Mouse (Mus musculus): ENCODE measurements around the gene Mmp15. TPM values are rescaled to one million over a fixed set of nuclear protein-coding genes. Genes with fewer than 3 reads are reported as not detected.

Gene Mmp15
- total RNA-seq, 1 experiment from 2014 or later, result 0.94 TPM

DNA sequence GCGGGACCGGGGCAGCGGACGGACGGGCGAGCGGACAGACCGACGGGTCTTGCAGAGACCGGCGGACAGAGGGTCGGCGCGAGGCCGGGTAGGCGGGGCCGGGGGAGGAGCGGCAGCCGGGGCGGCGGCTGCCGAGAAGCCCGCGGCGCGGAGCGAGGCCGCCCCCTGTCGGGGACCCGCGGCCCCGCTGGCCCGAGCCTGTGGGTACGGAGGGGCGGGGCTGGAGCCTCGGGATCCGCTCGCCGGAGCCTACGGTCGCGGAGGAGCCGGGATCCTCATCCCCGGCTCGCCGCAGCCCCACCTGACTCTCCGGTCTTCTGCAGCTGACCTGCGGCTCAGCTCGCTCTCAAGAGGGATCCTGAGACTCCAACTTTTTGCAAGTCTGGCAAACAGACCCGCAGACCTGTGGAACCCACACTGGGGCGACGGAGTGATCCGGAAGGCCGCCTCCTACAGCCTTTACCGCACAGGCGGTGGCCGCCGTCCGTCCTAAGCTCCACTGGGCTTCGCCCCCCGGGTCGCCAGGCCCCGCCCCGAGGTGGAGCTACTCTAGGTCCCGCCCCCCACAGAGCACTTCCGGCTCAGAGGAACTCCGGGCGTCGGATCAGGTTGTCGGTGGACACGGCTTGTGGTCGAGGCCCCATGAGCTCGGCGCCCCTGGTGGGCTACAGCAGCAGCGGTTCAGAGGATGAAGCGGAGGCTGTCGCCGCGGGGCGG is 20.2 kb upstream of the Mmp15 start, which contains the start of the genes Zfp319 and Usb1:
Gene Zfp319 (minus strand): TSS at position 231 of the 717 bp plus-strand sequence.
Gene Usb1 (plus strand): TSS at position 565 of the 717 bp plus-strand sequence.
- ATAC-seq (replicated peaks in 1 of 2; ENCODE audit: insufficient read depth in 1 of 2, low FRiP score in 2 of 2, low TSS enrichment in 1 of 2, low read depth in 1 of 2, poor library complexity in 2 of 2, severe bottlenecking in 2 of 2), result peak; percentile 87 to 90

DNA sequence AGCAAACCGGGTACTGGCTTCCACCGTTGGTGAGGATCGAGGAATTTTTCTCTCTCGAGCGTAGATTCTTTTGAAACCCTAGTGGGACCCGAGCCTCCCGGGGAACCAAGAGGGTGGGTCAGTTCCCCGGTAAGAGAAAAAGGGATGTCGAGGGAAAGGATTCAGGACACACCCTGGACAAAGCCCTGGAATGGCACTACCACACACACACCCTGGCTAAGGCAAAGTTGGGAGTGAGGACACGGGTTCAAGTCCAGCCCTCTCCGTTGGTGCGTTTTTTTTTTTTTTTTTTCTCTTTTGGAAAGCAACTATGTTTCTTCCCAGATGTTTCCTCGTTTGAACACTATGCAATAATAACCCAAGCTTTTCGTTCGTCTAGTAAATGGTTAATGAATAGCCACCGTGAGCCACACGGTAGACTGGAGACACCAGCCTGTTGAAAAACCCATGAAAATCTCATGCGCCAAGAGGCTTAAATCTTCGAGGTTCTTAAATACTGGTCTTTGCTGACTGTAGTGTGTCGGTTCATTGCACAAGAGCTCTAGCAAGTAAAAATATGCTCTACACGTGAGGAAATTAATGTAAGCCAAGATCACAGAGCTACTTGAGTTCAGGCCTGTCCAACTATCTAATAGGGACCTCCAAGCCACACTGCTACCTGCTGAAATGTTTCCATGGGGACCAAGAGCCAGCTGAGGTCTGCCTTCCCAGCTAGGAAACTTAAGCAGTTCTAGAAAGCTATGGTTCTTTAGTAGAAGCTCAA is 19.4 kb upstream of the Mmp15 start:
- ATAC-seq (replicated peaks in 1 of 2; ENCODE audit: insufficient read depth in 1 of 2, low FRiP score in 2 of 2, low TSS enrichment in 1 of 2, low read depth in 1 of 2, poor library complexity in 2 of 2, severe bottlenecking in 2 of 2), result no peak

DNA sequence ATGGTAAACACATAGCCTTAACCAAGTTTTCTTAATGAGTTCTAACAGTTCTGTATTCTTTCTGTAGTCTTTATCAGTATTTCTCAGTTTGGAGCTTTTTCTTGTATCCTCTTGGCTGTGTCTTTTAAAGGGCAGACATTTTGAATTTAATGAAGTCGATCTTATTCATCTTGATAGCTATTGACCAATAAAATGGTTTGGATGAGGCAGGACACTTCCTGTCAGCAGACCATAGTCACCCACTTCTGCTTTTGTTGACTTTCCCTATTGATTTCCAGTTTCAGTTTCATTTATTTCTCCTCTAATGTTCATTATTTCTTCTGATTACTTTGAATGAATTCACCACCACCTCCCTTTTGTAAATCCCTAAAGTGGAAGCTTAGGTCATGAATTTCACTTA is 16.4 kb upstream of the Mmp15 start:
- ATAC-seq (replicated peaks in 1 of 2; ENCODE audit: insufficient read depth in 1 of 2, low FRiP score in 2 of 2, low TSS enrichment in 1 of 2, low read depth in 1 of 2, poor library complexity in 2 of 2, severe bottlenecking in 2 of 2), result no peak

DNA sequence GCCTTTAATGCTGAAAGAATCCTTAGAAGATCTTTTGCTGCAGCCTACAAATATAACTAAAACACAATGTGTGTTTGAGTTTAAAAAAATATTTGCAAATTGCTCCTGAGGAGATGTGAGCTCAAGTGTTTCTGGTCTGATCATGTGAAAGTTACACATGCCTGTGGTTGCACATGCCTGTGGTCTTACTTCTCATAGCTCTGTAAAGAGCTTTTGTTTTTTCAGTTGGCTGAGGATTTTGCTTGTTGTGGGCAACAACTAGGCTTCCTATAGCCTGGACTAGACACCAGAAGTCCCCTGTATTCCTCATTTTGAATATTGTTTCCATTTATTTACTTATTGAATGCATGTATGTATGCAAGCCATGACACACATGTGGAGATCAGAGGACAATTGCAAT is 15.7 kb upstream of the Mmp15 start:
- no peak for ATAC-seq (replicated peaks in 1 of 2; ENCODE audit: insufficient read depth in 1 of 2, low FRiP score in 2 of 2, low TSS enrichment in 1 of 2, low read depth in 1 of 2, poor library complexity in 2 of 2, severe bottlenecking in 2 of 2)

DNA sequence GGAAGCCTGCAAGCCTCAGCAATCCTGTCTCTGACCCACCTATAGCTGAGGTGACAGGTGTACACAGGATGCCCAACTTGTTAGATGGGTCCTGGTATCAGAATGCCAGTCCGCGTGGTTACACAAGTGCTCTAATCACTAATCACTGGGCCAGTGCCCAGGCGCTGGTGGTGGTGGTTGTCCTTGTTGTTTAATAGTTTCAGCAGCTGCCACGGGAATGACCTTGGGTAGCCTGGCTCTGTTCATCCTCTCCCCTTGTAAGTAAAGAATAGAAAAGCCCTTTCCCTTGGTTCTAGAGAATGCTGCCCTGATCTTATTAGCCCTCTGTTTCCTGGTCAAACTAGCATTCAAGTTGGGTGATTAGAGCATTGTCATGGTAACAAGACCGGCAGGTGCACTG is 10.3 kb upstream of the Mmp15 start:
- no peak for ATAC-seq (replicated peaks in 1 of 2; ENCODE audit: insufficient read depth in 1 of 2, low FRiP score in 2 of 2, low TSS enrichment in 1 of 2, low read depth in 1 of 2, poor library complexity in 2 of 2, severe bottlenecking in 2 of 2)

DNA sequence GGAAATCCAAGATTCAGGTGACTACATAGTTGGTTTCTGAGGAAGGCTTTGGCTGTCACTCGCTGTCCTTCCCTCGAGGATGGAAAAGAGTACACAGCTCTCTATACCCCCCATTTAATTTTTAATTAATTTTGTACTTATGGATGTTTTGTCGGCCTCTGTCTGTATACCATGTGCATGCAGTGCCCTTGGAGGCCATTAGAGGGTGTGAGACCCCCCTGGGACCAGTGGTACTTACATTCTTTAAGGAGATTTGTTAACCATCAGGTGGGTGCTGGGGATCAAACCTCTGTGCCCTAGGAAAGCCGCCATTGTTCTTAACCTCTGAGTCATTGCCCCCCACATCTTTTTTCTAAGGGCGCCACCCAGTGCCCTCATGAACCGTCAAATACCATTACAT is 7.4 kb upstream of the Mmp15 start:
- ATAC-seq (replicated peaks in 1 of 2; ENCODE audit: insufficient read depth in 1 of 2, low FRiP score in 2 of 2, low TSS enrichment in 1 of 2, low read depth in 1 of 2, poor library complexity in 2 of 2, severe bottlenecking in 2 of 2), result no peak

DNA sequence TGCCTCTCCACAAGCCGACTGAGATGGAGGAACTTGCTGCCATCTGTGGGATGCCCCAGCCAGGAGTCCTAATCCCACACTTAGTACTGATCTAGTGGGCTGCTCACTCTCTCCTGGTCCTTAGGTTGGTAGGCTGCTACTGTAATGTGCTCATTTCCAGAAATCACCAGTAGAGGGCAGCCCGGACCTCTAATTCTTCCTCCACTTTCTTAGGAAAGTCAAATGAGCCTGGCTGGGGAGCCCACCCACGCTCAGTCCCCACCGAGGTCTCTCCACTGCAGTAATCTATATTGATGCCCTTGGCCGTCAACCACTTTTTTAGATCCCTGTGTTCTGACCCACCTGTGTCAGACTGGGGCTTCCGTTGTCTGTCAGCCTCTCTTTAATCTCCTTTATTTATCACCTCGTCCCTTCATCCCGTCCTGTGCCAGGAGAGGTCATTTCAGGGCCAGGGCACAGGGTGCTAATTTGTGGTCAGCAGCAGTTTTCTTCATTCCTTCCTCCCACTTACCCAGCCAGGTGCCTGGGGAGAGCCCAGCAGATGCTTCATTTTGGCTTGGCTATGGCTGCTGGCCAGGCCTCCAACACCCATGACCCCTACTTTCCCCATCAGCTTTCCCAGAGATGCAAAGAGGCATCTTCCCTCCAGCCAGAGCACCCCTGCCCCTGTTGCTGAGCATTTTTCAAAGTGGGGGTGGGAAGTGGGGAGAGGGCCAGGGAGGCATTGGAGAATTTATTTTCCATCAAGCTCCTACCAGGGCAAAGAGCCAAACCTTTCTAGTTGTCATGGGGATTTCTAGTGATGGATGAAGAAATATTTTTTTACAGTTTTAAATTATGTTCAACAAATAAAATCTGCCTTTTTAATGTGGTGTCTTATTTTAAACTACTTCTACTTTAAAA is 5.2 kb upstream of the Mmp15 start:
- ATAC-seq (replicated peaks in 1 of 2; ENCODE audit: insufficient read depth in 1 of 2, low FRiP score in 2 of 2, low TSS enrichment in 1 of 2, low read depth in 1 of 2, poor library complexity in 2 of 2, severe bottlenecking in 2 of 2), result peak; percentile 43 to 62; a peak in 3 of 4 replicates

DNA sequence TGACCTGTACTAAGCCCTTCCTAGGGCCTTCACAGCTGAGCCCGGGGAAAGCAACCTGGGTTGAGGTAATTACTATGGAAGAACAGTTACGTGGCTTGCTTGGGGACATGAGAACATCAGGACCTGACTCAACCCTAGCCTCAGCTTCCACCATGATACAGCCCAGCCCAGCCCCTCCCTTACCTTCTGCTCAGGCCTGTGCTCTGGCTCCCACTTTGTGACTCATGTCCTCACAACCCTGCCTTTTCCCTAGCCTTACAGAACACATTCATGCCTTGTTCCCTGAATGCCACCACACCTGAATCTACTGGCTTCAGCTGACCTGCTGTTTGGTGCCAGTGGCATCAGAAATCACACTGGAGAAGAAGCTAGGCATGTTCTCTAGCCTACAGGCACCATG is 3.7 kb upstream of the Mmp15 start:
- ATAC-seq (replicated peaks in 1 of 2; ENCODE audit: insufficient read depth in 1 of 2, low FRiP score in 2 of 2, low TSS enrichment in 1 of 2, low read depth in 1 of 2, poor library complexity in 2 of 2, severe bottlenecking in 2 of 2), result no peak

DNA sequence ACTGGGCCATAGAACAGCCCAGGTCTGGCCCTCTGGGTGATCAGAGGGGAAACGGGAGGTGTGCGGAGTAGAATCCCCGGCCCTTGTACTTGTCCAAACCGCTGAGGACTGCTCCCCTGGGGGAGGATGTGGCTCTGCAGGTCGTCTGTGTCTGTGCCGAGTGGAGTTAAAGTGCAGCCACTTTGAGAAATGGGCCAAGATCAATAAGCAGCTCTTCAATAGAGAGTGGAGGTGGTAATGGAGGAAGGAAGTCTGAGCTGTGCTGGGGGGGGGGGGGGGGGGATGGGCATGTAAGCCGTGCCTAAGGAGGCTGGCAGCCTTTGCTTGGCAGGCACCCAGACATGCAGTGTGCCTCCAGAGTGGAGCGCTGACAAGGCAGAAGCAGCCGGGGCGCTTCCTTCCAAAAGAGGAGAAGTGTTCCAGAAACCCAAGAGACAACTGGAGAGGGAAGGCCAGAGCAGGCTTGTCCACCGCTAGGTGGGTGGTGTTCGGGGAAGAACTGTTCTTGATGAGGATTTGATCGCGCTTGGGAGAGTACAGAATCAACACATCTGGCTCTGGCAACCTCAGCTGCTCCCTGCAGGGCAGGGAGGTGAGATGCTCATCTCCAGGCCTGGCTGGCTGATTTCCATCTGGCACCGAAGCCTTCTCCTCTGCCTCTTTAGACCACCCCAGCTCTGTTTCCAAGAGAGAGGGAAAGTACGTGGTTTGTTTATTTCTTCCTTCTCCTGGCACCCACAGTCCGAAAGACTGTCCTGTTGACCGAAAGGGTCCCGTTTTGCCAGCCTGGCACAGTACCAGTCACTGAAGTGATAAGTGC is 3.0 kb upstream of the Mmp15 start:
- ATAC-seq (replicated peaks in 1 of 2; ENCODE audit: insufficient read depth in 1 of 2, low FRiP score in 2 of 2, low TSS enrichment in 1 of 2, low read depth in 1 of 2, poor library complexity in 2 of 2, severe bottlenecking in 2 of 2), result peak; percentile 29 to 33; a peak in 3 of 4 replicates

DNA sequence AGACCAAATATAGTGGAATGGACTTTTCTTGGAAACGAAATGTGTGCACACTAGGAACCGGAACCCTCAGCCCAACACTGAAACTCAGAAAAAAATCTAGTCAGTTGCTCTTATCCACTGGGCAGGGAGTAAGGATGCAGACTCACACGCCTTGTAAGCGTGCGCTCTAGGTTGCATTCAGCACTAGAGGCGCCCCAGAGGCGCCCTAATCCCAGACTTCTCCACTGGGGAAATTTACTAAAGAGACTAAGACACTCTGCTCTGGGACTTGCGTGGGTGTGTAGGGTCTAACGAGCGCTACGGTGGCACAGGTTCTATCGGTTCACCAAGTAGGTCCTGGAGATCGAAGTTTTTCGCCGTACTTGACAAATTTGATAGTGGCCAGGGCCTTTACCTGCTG is 607 bp upstream of the Mmp15 start:
- no peak for ATAC-seq (replicated peaks in 1 of 2; ENCODE audit: insufficient read depth in 1 of 2, low FRiP score in 2 of 2, low TSS enrichment in 1 of 2, low read depth in 1 of 2, poor library complexity in 2 of 2, severe bottlenecking in 2 of 2)

DNA sequence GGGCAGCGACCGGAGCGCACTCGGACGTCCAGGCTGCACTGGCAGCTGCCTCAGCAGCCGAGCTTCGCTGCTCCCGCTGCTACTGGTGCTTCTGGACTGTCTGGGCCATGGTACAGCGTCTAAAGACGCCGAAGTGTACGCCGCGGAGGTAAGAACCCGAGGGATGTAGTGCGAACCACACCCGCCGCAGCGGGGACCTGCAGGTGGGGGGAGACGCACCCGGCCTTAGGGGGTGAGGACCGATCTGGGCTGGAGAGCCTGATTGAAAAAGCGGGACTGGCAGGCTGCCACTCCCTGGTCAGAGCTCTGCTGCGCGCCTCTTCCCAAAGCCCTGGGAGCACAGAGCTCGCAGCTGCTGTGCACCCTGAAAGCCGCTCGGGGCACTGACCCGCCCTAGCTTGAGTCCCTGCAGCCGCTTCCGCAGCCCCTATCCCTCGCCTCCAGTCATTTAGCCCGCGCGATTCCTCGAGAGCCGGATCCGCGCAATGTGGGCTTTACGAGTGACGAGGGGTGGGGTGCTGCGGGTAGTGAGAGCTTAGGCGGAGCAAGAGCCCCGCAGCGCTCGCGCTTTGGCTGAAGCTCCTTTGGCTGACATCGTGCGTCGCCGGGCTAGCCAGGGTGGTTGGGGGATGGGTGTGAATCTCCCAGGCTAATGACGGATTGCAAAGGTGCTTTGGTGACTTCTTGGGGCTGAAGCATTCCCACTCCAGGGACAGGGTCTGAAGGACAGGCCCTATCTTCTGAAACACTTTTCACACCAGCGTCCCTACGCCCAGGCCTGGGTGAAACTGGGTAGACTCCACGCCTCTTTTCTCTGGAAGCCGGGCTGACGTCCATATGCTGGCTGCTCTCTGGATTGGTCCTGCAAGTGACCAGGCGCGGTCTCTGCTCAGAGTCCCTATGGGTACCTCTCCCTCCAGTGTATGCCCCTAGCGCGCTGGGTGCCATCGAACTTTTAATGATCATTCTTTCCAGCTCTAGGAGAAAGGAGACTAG is 1.1 kb downstream of the Mmp15 start:
- ATAC-seq (replicated peaks in 1 of 2; ENCODE audit: insufficient read depth in 1 of 2, low FRiP score in 2 of 2, low TSS enrichment in 1 of 2, low read depth in 1 of 2, poor library complexity in 2 of 2, severe bottlenecking in 2 of 2), result peak in 1 of 2 experiments; percentile 13; a peak in 2 of 4 replicates

DNA sequence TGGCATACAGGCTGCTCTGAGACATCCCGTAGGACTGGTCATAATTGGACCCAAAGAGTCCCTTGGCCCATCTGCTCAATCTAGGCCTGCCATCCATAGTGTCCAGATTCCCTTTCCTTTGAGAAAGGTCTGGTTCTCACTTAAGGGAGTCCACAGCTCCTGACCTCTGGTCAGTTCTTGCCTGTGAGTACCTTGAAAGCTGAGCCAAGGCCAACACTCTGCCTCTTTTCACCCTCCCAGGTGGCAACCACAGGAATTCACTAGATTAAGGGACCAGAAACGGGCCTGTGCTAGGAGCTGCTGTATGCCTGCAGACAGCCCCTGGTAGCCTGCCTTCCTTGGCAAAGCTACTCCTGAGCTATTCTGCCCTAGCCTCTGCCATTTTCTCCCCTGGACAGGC is 2.5 kb downstream of the Mmp15 start:
- no peak for ATAC-seq (replicated peaks in 1 of 2; ENCODE audit: insufficient read depth in 1 of 2, low FRiP score in 2 of 2, low TSS enrichment in 1 of 2, low read depth in 1 of 2, poor library complexity in 2 of 2, severe bottlenecking in 2 of 2)

DNA sequence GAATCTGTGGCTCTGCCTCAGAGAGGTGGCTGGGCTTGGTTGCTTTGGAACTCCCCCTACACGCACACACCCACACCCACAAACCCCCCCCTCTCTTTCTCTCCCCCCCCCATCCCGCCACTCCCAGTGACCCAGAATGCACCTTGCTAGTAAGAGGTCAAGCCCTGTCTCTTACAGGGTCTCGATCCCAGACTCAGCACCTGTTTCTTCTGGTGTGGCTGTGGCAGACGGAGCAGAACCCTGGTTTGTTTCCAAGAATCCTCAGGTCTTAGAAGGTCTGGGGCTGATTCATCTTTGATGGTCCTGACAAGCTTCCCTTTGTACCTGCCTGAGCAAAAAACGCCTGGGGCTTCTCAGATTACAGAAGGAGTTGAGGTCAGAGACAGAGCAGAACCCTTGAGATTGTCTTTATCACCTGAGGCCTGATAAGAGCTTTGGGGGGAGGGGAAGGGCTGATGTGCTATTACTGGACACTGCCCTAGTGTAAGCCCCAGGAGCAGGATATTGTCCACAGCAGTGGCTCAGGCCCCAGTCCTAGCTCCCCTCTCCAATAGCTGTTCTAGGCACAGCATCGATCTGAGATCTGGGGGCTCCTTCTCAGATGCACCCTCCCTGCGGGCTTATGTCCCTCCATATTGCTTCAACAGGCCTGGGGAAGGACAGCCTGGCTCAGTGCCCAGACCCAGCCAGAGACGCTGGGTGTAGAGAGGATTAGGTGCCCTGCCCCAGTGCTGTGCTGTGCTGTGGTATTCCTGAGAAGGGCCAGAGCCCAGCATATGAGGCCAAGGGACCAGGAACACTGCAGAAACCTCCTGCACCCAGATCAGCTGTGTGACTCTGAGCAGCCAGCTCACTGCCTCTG is 6.7 kb downstream of the Mmp15 start:
- no peak for ATAC-seq (replicated peaks in 1 of 2; ENCODE audit: insufficient read depth in 1 of 2, low FRiP score in 2 of 2, low TSS enrichment in 1 of 2, low read depth in 1 of 2, poor library complexity in 2 of 2, severe bottlenecking in 2 of 2)

DNA sequence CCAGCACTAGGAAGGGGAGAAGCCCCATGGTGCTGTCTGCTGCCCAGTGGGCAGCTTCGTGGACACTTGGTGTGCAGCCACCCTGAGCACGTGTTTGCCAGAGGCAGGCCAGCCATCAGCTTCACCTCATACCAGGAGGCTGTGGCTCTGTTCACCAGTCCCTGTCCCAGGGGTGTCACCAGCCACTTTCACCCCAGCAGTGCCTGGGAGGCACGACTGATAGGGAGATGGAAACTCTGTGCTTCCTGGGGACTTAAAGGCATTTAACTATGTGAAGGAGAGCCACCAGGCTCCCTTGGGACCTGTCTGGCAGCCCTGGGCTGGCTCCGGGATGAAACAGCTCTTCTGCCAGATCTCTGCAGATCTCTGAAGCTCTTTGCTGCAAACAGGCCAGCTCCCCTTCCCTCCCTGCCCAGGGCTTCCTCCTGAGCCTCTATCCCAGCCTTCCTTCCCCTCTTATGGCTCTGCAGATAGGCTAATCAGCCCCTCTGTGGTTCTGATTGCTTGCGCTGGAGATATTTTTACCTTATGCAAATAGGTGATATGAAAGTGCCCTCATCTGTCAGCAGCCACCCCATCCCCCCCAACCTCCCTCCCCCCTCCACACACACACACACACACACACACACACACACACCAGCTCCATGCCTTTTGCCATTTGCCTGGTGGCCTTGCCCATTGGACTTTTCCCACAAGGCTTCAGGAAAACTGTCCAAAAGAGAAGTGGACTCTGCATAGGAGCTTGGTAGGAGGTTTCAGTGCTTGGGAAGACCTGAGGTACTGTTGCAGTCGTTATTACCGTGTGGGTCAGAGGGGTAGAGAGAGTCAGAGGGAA is 8.3 kb downstream of the Mmp15 start:
- ATAC-seq (replicated peaks in 1 of 2; ENCODE audit: insufficient read depth in 1 of 2, low FRiP score in 2 of 2, low TSS enrichment in 1 of 2, low read depth in 1 of 2, poor library complexity in 2 of 2, severe bottlenecking in 2 of 2), result no peak
